9 mouse cellular contexts compared by ENCODE assay signal in genomic region chr7:98523070-98523812, GRCm38 (mm10). TPM values are rescaled to one million over a fixed set of nuclear protein-coding genes. Genes with fewer than 3 reads are reported as not detected.
DNase-seq lines count a peak whose midpoint lies in the region; ATAC-seq lines count a peak whose summit lies in the region.
"Had no signal": no experiment of that assay in that cellular context is flagged by ENCODE, and none has a peak within 500 bp of the region (broad histone marks: within the 10 kb centered on the region; RNA-seq: fewer than 3 reads in every experiment).

No protein-coding gene starts in this region.

- ATAC-seq in embryonic facial prominence, embryonic 12.5 days (ENCODE audit: insufficient number of reproducible peaks, insufficient read depth, low FRiP score, low TSS enrichment) = peak; percentile 38; the same call in 1 of the 2 replicates

- peak; percentile 55 for DNase-seq in adrenal gland, adult 2 months
- no peak for DNase-seq in adrenal gland, adult 18-20 months (ENCODE audit: low spot score in 2 of 2)
- peak; percentile 69 to 71 for DNase-seq in heart, postnatal 14 days
- peak; percentile 43 to 51 for DNase-seq in kidney, postnatal 4 days
- peak; percentile 63 to 64 for DNase-seq in thymus, postnatal 10 days (ENCODE audit: low spot score in 2 of 2)
- DNase-seq in frontal cortex, postnatal 10 days (ENCODE audit: low spot score in 2 of 2) = no peak
- no peak for DNase-seq in cerebellum, postnatal 25 days

- H3K4me3 ChIP-seq in embryonic facial prominence, embryonic 12.5 days = no peak overlapping the region
- H3K4me3 ChIP-seq: neural tube, embryonic 12.5 days had no signal

- 79% methylated on average over 8 of the region's 8 CpGs for WGBS in embryonic facial prominence, embryonic 12.5 days

- no peaks in the 10 kb centered on the region for H3K36me3 ChIP-seq in embryonic facial prominence, embryonic 12.5 days
- H3K36me3 ChIP-seq: neural tube, embryonic 12.5 days had no signal

- no peaks in the 10 kb centered on the region for H3K9me3 ChIP-seq in embryonic facial prominence, embryonic 12.5 days
- H3K9me3 ChIP-seq: neural tube, embryonic 12.5 days had no signal

- H3K4me2 ChIP-seq in embryonic facial prominence, embryonic 12.5 days (replicated peaks) = no peak overlapping the region
- H3K4me2 ChIP-seq: neural tube, embryonic 12.5 days had no signal

- no peaks in the 10 kb centered on the region for H3K27me3 ChIP-seq in embryonic facial prominence, embryonic 12.5 days
- H3K27me3 ChIP-seq: neural tube, embryonic 12.5 days had no signal

- H3K27ac ChIP-seq in embryonic facial prominence, embryonic 12.5 days = peak overlapping the region; percentile 70
- H3K27ac ChIP-seq: neural tube, embryonic 12.5 days had no signal

- intact Hi-C loops in heart, postnatal 14 days (cut with DNase I) = loop anchor here (2.0 kb wide), 1 partner anchor 30 kb away; no protein-coding TSS in a partner anchor

- H3K4me1 ChIP-seq in embryonic facial prominence, embryonic 12.5 days = peaks cover 17% of the 10 kb centered on the region

- no peak overlapping the region for H3K9ac ChIP-seq in embryonic facial prominence, embryonic 12.5 days
- H3K9ac ChIP-seq: neural tube, embryonic 12.5 days had no signal

RNA-seq across cellular contexts. Expression of gene Lrrc32, which starts 34.2 kb away (rescaled TPM):
- 10 to 100 TPM; 17.0 to 37.1 TPM for total RNA-seq in adrenal gland, adult 2 months (2021)
- polyA plus RNA-seq in adrenal gland, adult 2 months (2012; rRNA removed) = 16.6 and 19.4 TPM in 2 replicates
- 10 to 100 TPM; 12.7 to 28.1 TPM for total RNA-seq in adrenal gland, adult 18-20 months (2021)
- 3.9 and 4.6 TPM in 2 replicates for polyA plus RNA-seq in embryonic facial prominence, embryonic 12.5 days (2016; fragmentation: Nextera tagmentation; extraction: Ambion mirVana)
- 10 to 100 TPM; 11.9 to 15.4 TPM for total RNA-seq in heart, postnatal 14 days (2021)

Comparison
In these comparisons a context has a peak if more than half of its experiments do, and no peak if none do; other contexts are left out.
1. DNase-seq: peak in adrenal gland, adult 2 months (single experiment), heart, postnatal 14 days (2 of 2), kidney, postnatal 4 days (2 of 2) and thymus, postnatal 10 days (2 of 2); none in adrenal gland, adult 18-20 months (0 of 2), frontal cortex, postnatal 10 days (0 of 2) and cerebellum, postnatal 25 days (0 of 2).